ENCODE assay signal across 24 mouse cellular contexts in the genomic region with DNA sequence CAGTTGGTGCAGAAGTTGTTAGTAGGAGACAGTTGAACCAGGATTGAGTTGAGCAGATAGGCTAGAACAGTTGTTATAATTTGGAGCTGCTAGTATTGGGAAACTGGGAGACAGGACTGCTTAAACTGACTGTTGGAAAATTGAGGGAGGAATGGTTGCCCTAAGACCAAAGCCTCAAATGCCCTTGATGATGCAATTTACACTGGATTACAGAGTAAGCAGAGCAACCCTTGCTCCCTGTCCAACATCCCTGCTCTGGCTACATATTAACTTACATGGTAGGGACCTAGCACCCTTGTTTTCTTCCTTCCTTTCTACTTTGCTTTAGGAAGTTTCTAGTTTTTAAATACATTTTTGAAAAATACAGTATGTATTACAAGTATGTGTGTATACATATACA. TPM values are rescaled to one million over a fixed set of nuclear protein-coding genes. Genes with fewer than 3 reads are reported as not detected.
DNase-seq lines count a peak whose midpoint lies in the region; ATAC-seq lines count a peak whose summit lies in the region.
"Had no signal": no experiment of that assay in that cellular context is flagged by ENCODE, and none has a peak within 500 bp of the region (broad histone marks: within the 10 kb centered on the region; RNA-seq: fewer than 3 reads in every experiment).

No protein-coding gene starts in this region.

- no peaks in the 10 kb centered on the region for H3K36me3 ChIP-seq in liver, embryonic 15.5 days (replicated peaks)
- H3K36me3 ChIP-seq: embryonic facial prominence, embryonic 15.5 days; heart, embryonic 10.5 days; hindbrain, embryonic 15.5 days; limb, embryonic 13.5 days; midbrain, embryonic 15.5 days had no signal

- H3K9me3 ChIP-seq in liver, embryonic 15.5 days (replicated peaks) = no peaks in the 10 kb centered on the region
- H3K9me3 ChIP-seq: embryonic facial prominence, embryonic 15.5 days; heart, embryonic 10.5 days; hindbrain, embryonic 15.5 days; limb, embryonic 13.5 days; megakaryocyte, embryonic 14.5 days; midbrain, embryonic 15.5 days had no signal

- H3K27ac ChIP-seq in liver, embryonic 15.5 days (replicated peaks) = peak overlapping the region; percentile 58
- H3K27ac ChIP-seq: embryonic facial prominence, embryonic 15.5 days; heart, embryonic 10.5 days; hindbrain, embryonic 15.5 days; layer of hippocampus, adult 2 months; limb, embryonic 13.5 days; midbrain, embryonic 15.5 days had no signal

- no peak overlapping the region for H3K4me2 ChIP-seq in liver, embryonic 15.5 days
- H3K4me2 ChIP-seq: embryonic facial prominence, embryonic 15.5 days; hindbrain, embryonic 15.5 days; limb, embryonic 13.5 days; midbrain, embryonic 15.5 days had no signal

- no peak overlapping the region for H3K4me3 ChIP-seq in liver, embryonic 15.5 days (replicated peaks)
- H3K4me3 ChIP-seq: embryonic facial prominence, embryonic 15.5 days; heart, embryonic 10.5 days; hindbrain, embryonic 15.5 days; layer of hippocampus, adult 2 months; limb, embryonic 13.5 days; megakaryocyte, embryonic 14.5 days; midbrain, embryonic 15.5 days had no signal

- peak; percentile 16 for DNase-seq in adipocyte (ENCODE audit: low spot score)
- DNase-seq in kidney, adult 18-20 months = peak; percentile 63
- peak; percentile 72 for DNase-seq in kidney, postnatal 14 days
- no peak for DNase-seq in layer of hippocampus, postnatal 10 days (ENCODE audit: low spot score in 2 of 2)
- DNase-seq in cerebellum, postnatal 36 days = no peak
- no peak for DNase-seq in spleen, postnatal 4 days (ENCODE audit: low spot score in 2 of 2)
- DNase-seq in urinary bladder, postnatal 4 days (ENCODE audit: low spot score in 2 of 2) = no peak
- DNase-seq: cerebellum, adult 9-10 months; embryo, embryonic 11 days; gastrocnemius, postnatal 10 days; lung, postnatal 10 days; retina, postnatal 1 day; right cerebral cortex, postnatal 4 days had no signal

- peak; percentile 82 for ATAC-seq in liver, embryonic 15.5 days (ENCODE audit: insufficient read depth)
- ATAC-seq: activated CD4-positive, CD25-positive, alpha-beta regulatory T cell, adult 4 months; midbrain, embryonic 15.5 days had no signal

- peaks cover 13% of the 10 kb centered on the region for H3K4me1 ChIP-seq in liver, embryonic 15.5 days (replicated peaks)
- H3K4me1 ChIP-seq: embryonic facial prominence, embryonic 15.5 days; heart, embryonic 10.5 days; hindbrain, embryonic 15.5 days; megakaryocyte, embryonic 14.5 days; midbrain, embryonic 15.5 days had no signal

- no peaks in the 10 kb centered on the region for H3K27me3 ChIP-seq in liver, embryonic 15.5 days
- H3K27me3 ChIP-seq: embryonic facial prominence, embryonic 15.5 days; hindbrain, embryonic 15.5 days; megakaryocyte, embryonic 14.5 days; midbrain, embryonic 15.5 days had no signal

- H3K9ac ChIP-seq in liver, embryonic 15.5 days = no peak overlapping the region
- H3K9ac ChIP-seq: embryonic facial prominence, embryonic 15.5 days; hindbrain, embryonic 15.5 days; limb, embryonic 13.5 days; midbrain, embryonic 15.5 days had no signal

RNA-seq across cellular contexts. Expression of gene Acnat1, which starts 11.7 kb away (rescaled TPM):
- polyA plus RNA-seq in liver, embryonic 15.5 days (2015; fragmentation: Nextera tagmentation; extraction: Ambion mirVana) = 0.79 and 0.93 TPM in 2 replicates
- 1 to 10 TPM in 1 of 2 experiments, under 1 TPM in 1; 0.57 to 1.1 TPM for total RNA-seq in layer of hippocampus, postnatal 10 days (2021)
- total RNA-seq: gastrocnemius, postnatal 10 days; heart, postnatal 25 days; layer of hippocampus, adult 2 months had no signal
- polyA plus RNA-seq: activated CD4-positive, CD25-positive, alpha-beta regulatory T cell, adult 4 months; forebrain, embryonic 11.5 days; heart, embryonic 10.5 days; hindbrain, embryonic 15.5 days; midbrain, embryonic 15.5 days had no signal

RNA-seq across cellular contexts. Expression of gene Baat, which starts 20.9 kb away (rescaled TPM):
- polyA plus RNA-seq in liver, embryonic 15.5 days (2015; fragmentation: Nextera tagmentation; extraction: Ambion mirVana) = 1.5 and 2.2 TPM in 2 replicates
- under 1 TPM; 0.18 to 0.27 TPM for total RNA-seq in layer of hippocampus, postnatal 10 days (2021)
- total RNA-seq: heart, postnatal 25 days had no signal
- polyA plus RNA-seq: activated CD4-positive, CD25-positive, alpha-beta regulatory T cell, adult 4 months; embryonic facial prominence, embryonic 15.5 days; heart, embryonic 10.5 days; hindbrain, embryonic 15.5 days; midbrain, embryonic 15.5 days had no signal

RNA-seq across cellular contexts. Expression of gene Mrpl50, which starts 35.5 kb away (rescaled TPM):
- polyA plus RNA-seq in liver, embryonic 15.5 days (2015; fragmentation: Nextera tagmentation; extraction: Ambion mirVana) = 50.6 and 51.5 TPM in 2 replicates
- total RNA-seq in layer of hippocampus, postnatal 10 days (2021) = 10 to 100 TPM; 33.5 to 35.6 TPM

RNA-seq across cellular contexts. Expression of gene Zfp189, which starts 35.5 kb away (rescaled TPM):
- 3.1 and 3.3 TPM in 2 replicates for polyA plus RNA-seq in liver, embryonic 15.5 days (2015; fragmentation: Nextera tagmentation; extraction: Ambion mirVana)
- total RNA-seq in layer of hippocampus, postnatal 10 days (2021) = 10 to 100 TPM; 16.7 to 18.3 TPM

Comparison
In these comparisons a context has a peak if more than half of its experiments do, and no peak if none do; other contexts are left out.
1. DNase-seq: peak in adipocyte (single experiment), kidney, adult 18-20 months (single experiment) and kidney, postnatal 14 days (single experiment); none in layer of hippocampus, postnatal 10 days (0 of 2), cerebellum, postnatal 36 days (0 of 2), spleen, postnatal 4 days (0 of 2) and urinary bladder, postnatal 4 days (0 of 2).